Mouse (Mus musculus): ENCODE results near the gene P4ha3. TPM values are rescaled to one million over a fixed set of nuclear protein-coding genes. Genes with fewer than 3 reads are reported as not detected.

P4ha3 gene
- 8.6 and 23.1 TPM in 2 replicates for polyA plus RNA-seq (2012; rRNA removed)

DNA sequence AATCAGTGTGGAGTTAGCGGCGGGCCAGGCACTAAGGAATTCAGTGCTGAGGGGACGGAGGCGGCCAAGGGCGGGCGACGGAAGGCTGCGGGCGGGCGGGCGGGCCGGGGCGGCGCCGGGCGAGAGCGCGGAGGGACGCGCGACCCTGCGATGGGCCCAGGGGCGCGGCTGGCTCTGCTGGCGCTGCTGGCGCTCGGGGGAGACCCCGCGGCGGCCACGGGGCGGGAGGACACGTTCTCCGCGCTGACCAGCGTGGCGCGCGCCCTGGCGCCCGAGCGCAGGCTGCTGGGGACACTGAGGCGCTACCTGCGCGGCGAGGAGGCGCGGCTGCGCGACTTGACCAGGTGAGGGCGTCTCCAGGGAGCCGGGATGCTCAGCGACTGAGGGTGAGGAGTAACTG, at the start of gene P4ha3:
P4ha3 (plus strand) TSS at position 138 of the 400 bp plus-strand sequence.

Other genes with a start within 250 kb of the P4ha3 start
- 52.0 and 54.3 TPM in 2 replicates for gene Pold3, start 164.0 kb upstream of the P4ha3 start, polyA plus RNA-seq (2012; rRNA removed)
- 10.7 and 11.5 TPM in 2 replicates for gene Lipt2, start 126.2 kb upstream of the P4ha3 start, polyA plus RNA-seq (2012; rRNA removed)
- 2.5 and 3.2 TPM in 2 replicates for gene Kcne3, start 109.0 kb upstream of the P4ha3 start, polyA plus RNA-seq (2012; rRNA removed)
- gene Pgm2l1, start 58.1 kb upstream of the P4ha3 start, polyA plus RNA-seq (2012; rRNA removed) = 25.8 and 27.1 TPM in 2 replicates
- 33.3 and 40.2 TPM in 2 replicates for gene C2cd3, start 86.7 kb downstream of the P4ha3 start, polyA plus RNA-seq (2012; rRNA removed)
- gene Ppme1, start 86.8 kb downstream of the P4ha3 start, polyA plus RNA-seq (2012; rRNA removed) = 147 and 172 TPM in 2 replicates
- gene Ucp3, start 187.5 kb downstream of the P4ha3 start, polyA plus RNA-seq (2012; rRNA removed) = 0.04 and 0.07 TPM in 2 replicates
- 35.7 and 50.4 TPM in 2 replicates for gene Ucp2, start 207.8 kb downstream of the P4ha3 start, polyA plus RNA-seq (2012; rRNA removed)
- 4.1 and 4.6 TPM in 2 replicates for gene Dnajb13, start 229.4 kb downstream of the P4ha3 start, polyA plus RNA-seq (2012; rRNA removed)

Measured in central nervous system, embryonic 14 days (tissue).